Mouse (Mus musculus) liver, embryonic 14.5 days (tissue): ENCODE data around the gene Ptprj. TPM values are rescaled to one million over a fixed set of nuclear protein-coding genes. Genes with fewer than 3 reads are reported as not detected.

ENCODE experiments used
- ATAC-seq: fragments of 200-750 bp; cut with Nextera tagmentation; 2 replicates; pipeline ENCODE4 v1.8.0; 2017; ENCODE audit warnings: moderate number of reproducible peaks, mild to moderate bottlenecking, moderate library complexity; ENCODE audit not compliant: insufficient read depth
- DNase-seq, 3 experiments: peaks; one replicate each; pipeline ENCODE4 v3.0.0-alpha.2; 2012 to 2013; ENCODE audit warnings: low read depth in 3 of 3, low spot score in 3 of 3
- H3K27ac ChIP-seq: fragments of 300-500 bp; sonication (generic); 2 replicates; pipeline ENCODE4 v1.5.1; 2014; ENCODE audit warnings: moderate library complexity, mild to moderate bottlenecking, control low read depth, inconsistent platforms
- H3K27me3 ChIP-seq: fragments of 300-500 bp; sonication (generic); 2 replicates; pipeline ENCODE4 v1.6.1; 2014; ENCODE audit warnings: mild to moderate bottlenecking, low read length, moderate library complexity; ENCODE audit not compliant: control insufficient read depth, insufficient read depth
- H3K36me3 ChIP-seq: fragments of 300-500 bp; sonication (generic); replicated peaks from 2 replicates; pipeline ENCODE4 v1.6.1; 2014; ENCODE audit warnings: low read depth; ENCODE audit not compliant: control insufficient read depth, insufficient read depth
- H3K4me1 ChIP-seq, 2 experiments: fragments of 200-500 bp in 1 of 2; fragments of 300-500 bp in 1 of 2; sonication (generic) in 1 of 2; replicated peaks; 2 replicates each; pipeline ENCODE4 v1.6.1; 2012 to 2014; ENCODE audit warnings: antibody characterized with exemption in 1 of 2, inconsistent platforms in 1 of 2, low read length in 1 of 2; ENCODE audit not compliant: control insufficient read depth in 2 of 2, insufficient read depth in 2 of 2
- H3K4me2 ChIP-seq: fragments of 300-500 bp; sonication (generic); 2 replicates; pipeline ENCODE4 v1.6.1; 2014; ENCODE audit warnings: low read depth, mild to moderate bottlenecking, control low read depth, moderate library complexity
- H3K4me3 ChIP-seq, 2 experiments: fragments of 200-500 bp in 1 of 2; fragments of 300-500 bp in 1 of 2; sonication (generic) in 1 of 2; 2 replicates each; pipeline ENCODE4 v1.5.1; 2012 to 2014; ENCODE audit warnings: low read depth in 2 of 2, low read length in 2 of 2, mild to moderate bottlenecking in 2 of 2, control low read depth in 1 of 2, inconsistent platforms in 1 of 2, moderate library complexity in 1 of 2; ENCODE audit not compliant: insufficient read depth in 1 of 2
- H3K9ac ChIP-seq: fragments of 300-500 bp; sonication (generic); replicated peaks from 2 replicates; pipeline ENCODE4 v1.6.1; 2014; ENCODE audit warnings: mild to moderate bottlenecking, control low read depth, moderate library complexity
- H3K9me3 ChIP-seq: fragments of 300-500 bp; sonication (generic); 2 replicates; pipeline ENCODE4 v1.6.1; 2016; ENCODE audit warnings: low read length, mixed read lengths; ENCODE audit not compliant: control insufficient read depth
- CTCF ChIP-seq: IDR thresholded peaks from 2 replicates; pipeline ENCODE4 v1.5.1; 2016; ENCODE audit warnings: antibody characterized with exemption, low read depth, control low read depth
- EP300 ChIP-seq: IDR thresholded peaks from 2 replicates; pipeline ENCODE4 v1.6.1; 2016; ENCODE audit warnings: antibody characterized with exemption, low read depth
- WGBS: fragments of 180-500 bp; shearing (Covaris S2); extraction: QIAGEN DNeasy Blood & Tissue Kit; methylation state at CpG from one replicate; pipeline ENCODE4 v1.1.7; 2014; ENCODE audit not compliant: insufficient replicate concordance; 5-methylcytosine and 5-hydroxymethylcytosine counted together
- polyA plus RNA-seq, 2 experiments: library from polyadenylated mRNA; depleted of rRNA in 1 of 2; stranded (reverse) in 1 of 2; unstranded in 1 of 2; fragments of >200 nt; fragmentation: Nextera tagmentation in 1 of 2; extraction: Ambion mirVana in 1 of 2; gene quantifications; 2 replicates each; pipeline versions ENCODE4 v1.2.1 to v1.2.3; 2012 to 2014

The Ptprj gene
- polyA plus RNA-seq, 2 experiments = 2.6 to 2.7 TPM

GRCm38 (mm10) chr2:90486226-90486755 is 94.2 kb downstream of the Ptprj start:
- TF ChIP-seq EP300 = no peak
- no peak for TF ChIP-seq CTCF
- no peak for ATAC-seq
- 69% methylated on average over 3 of the region's 3 CpGs for WGBS
- Histone ChIP-seq H3K27me3 (no peaks in the 10 kb centered on the region), H3K9ac (no peak overlapping the region), H3K4me3 (no peak overlapping the region), H3K27ac (no peak overlapping the region), H3K9me3 (no peaks in the 10 kb centered on the region), H3K36me3 (no peaks in the 10 kb centered on the region), H3K4me2 (no peak overlapping the region), H3K4me1 (peaks cover 0 to 16% of the 10 kb centered on the region in 2 experiments; a peak in 3 of 4 replicates)
- DNase-seq = no peak

GRCm38 (mm10) chr2:90481505-90481904 is 98.9 kb downstream of the Ptprj start:
- Histone ChIP-seq H3K9me3 (no peaks in the 10 kb centered on the region), H3K4me2 (no peak overlapping the region), H3K27ac (no peak overlapping the region), H3K27me3 (no peaks in the 10 kb centered on the region), H3K9ac (no peak overlapping the region), H3K36me3 (no peaks in the 10 kb centered on the region), H3K4me3 (no peak overlapping the region), H3K4me1 (peaks cover 6 to 17% of the 10 kb centered on the region in 2 experiments)
- 73% methylated on average over 6 of the region's 6 CpGs for WGBS
- no peak for TF ChIP-seq CTCF
- no peak for ATAC-seq
- no peak for DNase-seq

GRCm38 (mm10) chr2:90480747-90481308 is 99.6 kb downstream of the Ptprj start:
- no peaks in the 10 kb centered on the region for H3K27me3 ChIP-seq
- H3K4me2 ChIP-seq = no peak overlapping the region
- peaks cover 6 to 12% of the 10 kb centered on the region in 2 experiments for H3K4me1 ChIP-seq
- 77% methylated on average over 13 of the region's 13 CpGs for WGBS
- ATAC-seq (no peak), DNase-seq (no peak)
- H3K9ac ChIP-seq = no peak overlapping the region
- no peaks in the 10 kb centered on the region for H3K9me3 ChIP-seq
- TF ChIP-seq EP300 = no peak
- no peak for TF ChIP-seq CTCF
- no peak overlapping the region for H3K27ac ChIP-seq
- H3K4me3 ChIP-seq = no peak overlapping the region
- H3K36me3 ChIP-seq = no peaks in the 10 kb centered on the region

GRCm38 (mm10) chr2:90478531-90478930 is 101.9 kb downstream of the Ptprj start:
- Histone ChIP-seq H3K27ac (no peak overlapping the region), H3K4me2 (no peak overlapping the region), H3K9ac (no peak overlapping the region), H3K27me3 (no peaks in the 10 kb centered on the region), H3K9me3 (no peaks in the 10 kb centered on the region), H3K36me3 (no peaks in the 10 kb centered on the region), H3K4me1 (peaks cover 8 to 13% of the 10 kb centered on the region in 2 experiments), H3K4me3 (no peak overlapping the region)
- no peak for DNase-seq
- no peak for TF ChIP-seq EP300
- TF ChIP-seq CTCF = no peak
- no peak for ATAC-seq
- 67% methylated on average over 7 of the region's 7 CpGs for WGBS

GRCm38 (mm10) chr2:90477617-90478016 is 102.8 kb downstream of the Ptprj start:
- no peaks in the 10 kb centered on the region for H3K9me3 ChIP-seq
- WGBS = 51% methylated on average over 8 of the region's 8 CpGs
- H3K36me3 ChIP-seq = no peaks in the 10 kb centered on the region
- H3K4me1 ChIP-seq = peaks cover 8 to 13% of the 10 kb centered on the region in 2 experiments
- no peaks in the 10 kb centered on the region for H3K27me3 ChIP-seq
- TF ChIP-seq EP300 (no peak), CTCF (no peak)
- no peak overlapping the region for H3K4me2 ChIP-seq
- ATAC-seq (no peak), DNase-seq (no peak)
- H3K9ac ChIP-seq = no peak overlapping the region
- H3K27ac ChIP-seq = no peak overlapping the region
- H3K4me3 ChIP-seq = no peak overlapping the region
